Mouse (Mus musculus) liver, embryonic 16.5 days (tissue): ENCODE data around the gene Car4. TPM values are rescaled to one million over a fixed set of nuclear protein-coding genes. Genes with fewer than 3 reads are reported as not detected.

ENCODE experiments used
- ATAC-seq: fragments of 200-750 bp; cut with Nextera tagmentation; 2 replicates; pipeline ENCODE4 v1.8.0; 2017; ENCODE audit warnings: low read depth, mild to moderate bottlenecking, moderate number of reproducible peaks, moderate library complexity
- H3K27ac ChIP-seq: fragments of 300-500 bp; sonication (generic); 2 replicates; pipeline ENCODE4 v1.5.1; 2014; ENCODE audit warnings: mild to moderate bottlenecking, low read length
- H3K27me3 ChIP-seq: fragments of 300-500 bp; sonication (generic); 2 replicates; pipeline ENCODE4 v1.6.1; 2014; ENCODE audit warnings: low read depth, low read length, mixed read lengths; ENCODE audit not compliant: control insufficient read depth, insufficient read depth
- H3K36me3 ChIP-seq: fragments of 300-500 bp; sonication (generic); 2 replicates; pipeline ENCODE4 v1.6.1; 2014; ENCODE audit warnings: mild to moderate bottlenecking; ENCODE audit not compliant: control insufficient read depth, insufficient read depth
- H3K4me1 ChIP-seq: fragments of 300-500 bp; sonication (generic); 2 replicates; pipeline ENCODE4 v1.6.1; 2014; ENCODE audit warnings: low read depth, low read length, mixed read lengths; ENCODE audit not compliant: control insufficient read depth
- H3K4me2 ChIP-seq: fragments of 300-500 bp; sonication (generic); 2 replicates; pipeline ENCODE4 v1.6.1; 2014; ENCODE audit warnings: low read depth, low read length, mixed read lengths
- H3K4me3 ChIP-seq: fragments of 300-500 bp; sonication (generic); 2 replicates; pipeline ENCODE4 v1.5.1; 2014; ENCODE audit warnings: low read depth, mild to moderate bottlenecking, low read length
- H3K9ac ChIP-seq: fragments of 300-500 bp; sonication (generic); 2 replicates; pipeline ENCODE4 v1.6.1; 2014; ENCODE audit warnings: low read depth, low read length
- H3K9me3 ChIP-seq: fragments of 300-500 bp; sonication (generic); replicated peaks from 2 replicates; pipeline ENCODE4 v1.6.1; 2016; ENCODE audit warnings: low read length; ENCODE audit not compliant: control insufficient read depth
- WGBS: fragments of 180-500 bp; shearing (Covaris S2); extraction: QIAGEN DNeasy Blood & Tissue Kit; methylation state at CpG from one replicate; pipeline ENCODE4 v1.1.7; 2014; ENCODE audit not compliant: insufficient replicate concordance; 5-methylcytosine and 5-hydroxymethylcytosine counted together
- polyA plus RNA-seq: library from polyadenylated mRNA; unstranded; fragments of >200 nt; fragmentation: Nextera tagmentation; extraction: Ambion mirVana; gene quantifications from 2 replicates; pipeline ENCODE4 v1.2.1, GENCODE M21; 2015

Gene Car4
- polyA plus RNA-seq, 1 experiment from 2014 or later = not detected

- no peaks in the 10 kb centered on the region for H3K27me3 ChIP-seq
- 48% methylated on average over 5 of the region's 5 CpGs for WGBS
- no peak for ATAC-seq
- H3K36me3 ChIP-seq = no peaks in the 10 kb centered on the region
- no peaks in the 10 kb centered on the region for H3K9me3 ChIP-seq
- no peak overlapping the region for H3K4me3 ChIP-seq
- H3K9ac ChIP-seq = no peak overlapping the region
- H3K27ac ChIP-seq = no peak overlapping the region
- no peaks in the 10 kb centered on the region for H3K4me1 ChIP-seq
- no peak overlapping the region for H3K4me2 ChIP-seq
These were observed 16.1 kb downstream of the Car4 start for GRCm38 (mm10) chr11:84973661-84974060.

GRCm38 (mm10) chr11:84974582-84974981, 17.0 kb downstream of the Car4 start:
- H3K27ac ChIP-seq = no peak overlapping the region
- no peak overlapping the region for H3K4me3 ChIP-seq
- H3K27me3 ChIP-seq = no peaks in the 10 kb centered on the region
- H3K36me3 ChIP-seq = no peaks in the 10 kb centered on the region
- WGBS = 62% methylated on average over 7 of the region's 7 CpGs
- no peak for ATAC-seq
- no peaks in the 10 kb centered on the region for H3K4me1 ChIP-seq
- no peaks in the 10 kb centered on the region for H3K9me3 ChIP-seq
- no peak overlapping the region for H3K4me2 ChIP-seq
- H3K9ac ChIP-seq = no peak overlapping the region

GRCm38 (mm10) chr11:84976706-84977105, 19.1 kb downstream of the Car4 start:
- no peaks in the 10 kb centered on the region for H3K4me1 ChIP-seq

GRCm38 (mm10) chr11:84977385-84977952, 19.9 kb downstream of the Car4 start:
- Histone ChIP-seq H3K4me1 (no peaks in the 10 kb centered on the region), H3K9ac (no peak overlapping the region), H3K27ac (no peak overlapping the region), H3K4me3 (no peak overlapping the region), H3K4me2 (no peak overlapping the region), H3K36me3 (no peaks in the 10 kb centered on the region), H3K27me3 (no peaks in the 10 kb centered on the region), H3K9me3 (no peaks in the 10 kb centered on the region)
- WGBS = 71% methylated on average over 3 of the region's 3 CpGs
- no peak for ATAC-seq

More at GRCm38 (mm10) chr11:84976706-84977105, 19.1 kb downstream of the Car4 start:
- no peaks in the 10 kb centered on the region for H3K9me3 ChIP-seq
- 55% methylated on average over 3 of the region's 3 CpGs for WGBS
- no peak overlapping the region for H3K9ac ChIP-seq
- H3K27me3 ChIP-seq = no peaks in the 10 kb centered on the region
- no peak for ATAC-seq
- H3K4me3 ChIP-seq = no peak overlapping the region
- no peak overlapping the region for H3K4me2 ChIP-seq
- no peaks in the 10 kb centered on the region for H3K36me3 ChIP-seq
- no peak overlapping the region for H3K27ac ChIP-seq

- Histone ChIP-seq H3K27me3 (no peaks in the 10 kb centered on the region), H3K9me3 (no peaks in the 10 kb centered on the region), H3K27ac (no peak overlapping the region), H3K4me1 (no peaks in the 10 kb centered on the region), H3K4me3 (no peak overlapping the region), H3K4me2 (no peak overlapping the region), H3K36me3 (no peaks in the 10 kb centered on the region), H3K9ac (no peak overlapping the region)
- 54% methylated on average over 2 of the region's 2 CpGs for WGBS
- no peak for ATAC-seq
These were observed 20.5 kb downstream of the Car4 start for GRCm38 (mm10) chr11:84978113-84978512.

- H3K27me3 ChIP-seq = no peaks in the 10 kb centered on the region
- H3K4me3 ChIP-seq = no peak overlapping the region
- no peaks in the 10 kb centered on the region for H3K4me1 ChIP-seq
- H3K36me3 ChIP-seq = peaks cover 9% of the 10 kb centered on the region; the same call in 1 of the 2 replicates
- 9% methylated on average over 1 of the region's 1 CpGs for WGBS
- H3K9ac ChIP-seq = no peak overlapping the region
- H3K4me2 ChIP-seq = no peak overlapping the region
- H3K27ac ChIP-seq = no peak overlapping the region
- ATAC-seq = no peak
- no peaks in the 10 kb centered on the region for H3K9me3 ChIP-seq
These were observed 21.8 kb downstream of the Car4 start for GRCm38 (mm10) chr11:84979351-84979750.

GRCm38 (mm10) chr11:84980697-84981096, 23.1 kb downstream of the Car4 start:
- WGBS = 76% methylated on average over 2 of the region's 2 CpGs
- no peaks in the 10 kb centered on the region for H3K27me3 ChIP-seq
- no peaks in the 10 kb centered on the region for H3K9me3 ChIP-seq
- H3K9ac ChIP-seq = no peak overlapping the region
- H3K4me2 ChIP-seq = no peak overlapping the region
- ATAC-seq = no peak
- no peaks in the 10 kb centered on the region for H3K4me1 ChIP-seq
- H3K27ac ChIP-seq = no peak overlapping the region
- H3K4me3 ChIP-seq = no peak overlapping the region
- peaks cover 17% of the 10 kb centered on the region for H3K36me3 ChIP-seq

- no peak for ATAC-seq
- no peaks in the 10 kb centered on the region for H3K27me3 ChIP-seq
- no peak overlapping the region for H3K4me3 ChIP-seq
- 78% methylated on average over 6 of the region's 6 CpGs for WGBS
- H3K9ac ChIP-seq = no peak overlapping the region
- no peaks in the 10 kb centered on the region for H3K4me1 ChIP-seq
- no peaks in the 10 kb centered on the region for H3K9me3 ChIP-seq
- no peak overlapping the region for H3K27ac ChIP-seq
- peaks cover 51% of the 10 kb centered on the region for H3K36me3 ChIP-seq
- no peak overlapping the region for H3K4me2 ChIP-seq
These were observed 27.8 kb downstream of the Car4 start for GRCm38 (mm10) chr11:84985421-84985820.

- ATAC-seq = no peak
- Histone ChIP-seq H3K9me3 (no peaks in the 10 kb centered on the region), H3K9ac (no peak overlapping the region), H3K27me3 (no peaks in the 10 kb centered on the region), H3K27ac (no peak overlapping the region), H3K4me3 (no peak overlapping the region), H3K4me1 (no peaks in the 10 kb centered on the region), H3K36me3 (peaks cover 65% of the 10 kb centered on the region), H3K4me2 (no peak overlapping the region)
- 90% methylated on average over 3 of the region's 3 CpGs for WGBS
These were observed 30.8 kb downstream of the Car4 start for GRCm38 (mm10) chr11:84988341-84988919.
